ENCODE assay signal across 17 mouse cellular contexts in genomic region chr3:101396061-101396460, GRCm38 (mm10). TPM values are rescaled to one million over a fixed set of nuclear protein-coding genes. Genes with fewer than 3 reads are reported as not detected.
A peak's percentile ranks its signal among the peaks of the same experiment; 100 is the strongest.
DNase-seq lines count a peak whose midpoint lies in the region; ATAC-seq and TF ChIP-seq lines count a peak whose summit lies in the region.
"Had no signal": no experiment of that assay in that cellular context is flagged by ENCODE, and none has a peak within 500 bp of the region (broad histone marks: within the 10 kb centered on the region; RNA-seq: fewer than 3 reads in every experiment).

No protein-coding gene starts in this region.

- H3K4me3 ChIP-seq in hindbrain, embryonic 12.5 days, result no peak overlapping the region
- H3K4me3 ChIP-seq in hindbrain, embryonic 14.5 days (replicated peaks; ENCODE audit: low read length), result no peak overlapping the region
- no peak overlapping the region for H3K4me3 ChIP-seq in embryonic facial prominence, embryonic 12.5 days
- no peak overlapping the region for H3K4me3 ChIP-seq in embryonic facial prominence, embryonic 15.5 days (replicated peaks)
- H3K4me3 ChIP-seq in limb, embryonic 14.5 days (replicated peaks; ENCODE audit: low read length), result no peak overlapping the region
- H3K4me3 ChIP-seq: forebrain, embryonic 13.5 days; midbrain, embryonic 15.5 days; neural tube, embryonic 12.5 days had no signal

- no peak overlapping the region for H3K4me2 ChIP-seq in hindbrain, embryonic 12.5 days (replicated peaks)
- H3K4me2 ChIP-seq in hindbrain, embryonic 14.5 days (replicated peaks), result no peak overlapping the region
- no peak overlapping the region; the same call in 1 of the 2 replicates for H3K4me2 ChIP-seq in embryonic facial prominence, embryonic 12.5 days (replicated peaks)
- no peak overlapping the region for H3K4me2 ChIP-seq in embryonic facial prominence, embryonic 15.5 days (replicated peaks)
- no peak overlapping the region for H3K4me2 ChIP-seq in limb, embryonic 14.5 days (replicated peaks; ENCODE audit: low read depth, low read length, severe bottlenecking)
- H3K4me2 ChIP-seq: forebrain, embryonic 13.5 days; midbrain, embryonic 15.5 days had no signal

- H3K9ac ChIP-seq in hindbrain, embryonic 12.5 days, result no peak overlapping the region
- no peak overlapping the region for H3K9ac ChIP-seq in hindbrain, embryonic 14.5 days
- H3K9ac ChIP-seq in embryonic facial prominence, embryonic 12.5 days, result no peak overlapping the region
- no peak overlapping the region for H3K9ac ChIP-seq in embryonic facial prominence, embryonic 15.5 days
- H3K9ac ChIP-seq in limb, embryonic 14.5 days (ENCODE audit: low read depth, low read length, severe bottlenecking), result no peak overlapping the region
- H3K9ac ChIP-seq: forebrain, embryonic 13.5 days; midbrain, embryonic 15.5 days; neural tube, embryonic 12.5 days had no signal

- no peaks in the 10 kb centered on the region for H3K36me3 ChIP-seq in hindbrain, embryonic 12.5 days
- H3K36me3 ChIP-seq in hindbrain, embryonic 14.5 days (replicated peaks; ENCODE audit: control insufficient read depth, insufficient read depth), result no peaks in the 10 kb centered on the region
- H3K36me3 ChIP-seq in embryonic facial prominence, embryonic 12.5 days, result no peaks in the 10 kb centered on the region
- H3K36me3 ChIP-seq in embryonic facial prominence, embryonic 15.5 days, result no peaks in the 10 kb centered on the region
- H3K36me3 ChIP-seq in limb, embryonic 14.5 days (ENCODE audit: control insufficient read depth, insufficient read depth, low read length), result no peaks in the 10 kb centered on the region
- H3K36me3 ChIP-seq: midbrain, embryonic 15.5 days; neural tube, embryonic 12.5 days had no signal

- H3K27ac ChIP-seq in hindbrain, embryonic 12.5 days, result peak overlapping the region; percentile 56; the same call in 1 of the 2 replicates
- no peak overlapping the region for H3K27ac ChIP-seq in hindbrain, embryonic 14.5 days
- H3K27ac ChIP-seq in embryonic facial prominence, embryonic 12.5 days, result peak overlapping the region; percentile 98
- H3K27ac ChIP-seq in embryonic facial prominence, embryonic 15.5 days (replicated peaks), result peak overlapping the region; percentile 68
- H3K27ac ChIP-seq in limb, embryonic 14.5 days (replicated peaks; ENCODE audit: low read depth, low read length), result peak overlapping the region; percentile 95
- H3K27ac ChIP-seq: forebrain, embryonic 13.5 days; macrophage; midbrain, embryonic 15.5 days; neural tube, embryonic 12.5 days had no signal

- no peaks in the 10 kb centered on the region for H3K9me3 ChIP-seq in hindbrain, embryonic 12.5 days (replicated peaks)
- H3K9me3 ChIP-seq in hindbrain, embryonic 14.5 days (ENCODE audit: control insufficient read depth, low read length), result no peaks in the 10 kb centered on the region
- H3K9me3 ChIP-seq in embryonic facial prominence, embryonic 12.5 days, result no peaks in the 10 kb centered on the region
- H3K9me3 ChIP-seq in embryonic facial prominence, embryonic 15.5 days (replicated peaks), result no peaks in the 10 kb centered on the region
- H3K9me3 ChIP-seq in limb, embryonic 14.5 days (ENCODE audit: control insufficient read depth, low read length), result no peaks in the 10 kb centered on the region
- H3K9me3 ChIP-seq: forebrain, embryonic 13.5 days; midbrain, embryonic 15.5 days; neural tube, embryonic 12.5 days had no signal

- DNase-seq in hindbrain, embryonic 14.5 days (ENCODE audit: low spot score), result no peak
- DNase-seq in limb, embryonic 14.5 days (ENCODE audit: low spot score), result no peak
- no peak for DNase-seq in cerebellum, postnatal 4 days (ENCODE audit: low spot score in 2 of 2)
- no peak for DNase-seq in kidney, adult 9 months
- DNase-seq: adrenal gland, postnatal 25 days; cerebellum, adult 9-11 months; gastrocnemius, postnatal 25 days; heart, postnatal 4 days; kidney, adult 18-20 months; layer of hippocampus, postnatal 36 days had no signal

- TF ChIP-seq POLR2A in limb, embryonic 14.5 days (IDR thresholded peaks at IDR 0.05; ENCODE audit: borderline replicate concordance, extremely low read depth, insufficient read depth, insufficient read length), result no peak

- no peaks in the 10 kb centered on the region for H3K27me3 ChIP-seq in hindbrain, embryonic 12.5 days
- no peaks in the 10 kb centered on the region for H3K27me3 ChIP-seq in hindbrain, embryonic 14.5 days (ENCODE audit: control insufficient read depth, insufficient read depth, low read length)
- no peaks in the 10 kb centered on the region for H3K27me3 ChIP-seq in embryonic facial prominence, embryonic 12.5 days
- H3K27me3 ChIP-seq in embryonic facial prominence, embryonic 15.5 days, result no peaks in the 10 kb centered on the region
- H3K27me3 ChIP-seq in limb, embryonic 14.5 days (ENCODE audit: control insufficient read depth, insufficient read depth, low read length), result no peaks in the 10 kb centered on the region
- H3K27me3 ChIP-seq: forebrain, embryonic 13.5 days; midbrain, embryonic 15.5 days; neural tube, embryonic 12.5 days had no signal

- WGBS in hindbrain, embryonic 12.5 days, result 88% methylated on average over 3 of the region's 3 CpGs
- 91% methylated on average over 3 of the region's 3 CpGs for WGBS in hindbrain, embryonic 14.5 days
- 72% methylated on average over 3 of the region's 3 CpGs for WGBS in embryonic facial prominence, embryonic 12.5 days
- WGBS in embryonic facial prominence, embryonic 15.5 days, result 80% methylated on average over 3 of the region's 3 CpGs
- 45% methylated on average over 3 of the region's 3 CpGs for WGBS in limb, embryonic 14.5 days

- H3K4me1 ChIP-seq in hindbrain, embryonic 12.5 days, result peaks cover 75% of the 10 kb centered on the region
- H3K4me1 ChIP-seq in hindbrain, embryonic 14.5 days (replicated peaks; ENCODE audit: control insufficient read depth, insufficient read depth, low read length), result peaks cover 58% of the 10 kb centered on the region
- peaks cover 94% of the 10 kb centered on the region for H3K4me1 ChIP-seq in embryonic facial prominence, embryonic 12.5 days
- H3K4me1 ChIP-seq in embryonic facial prominence, embryonic 15.5 days, result peaks cover 93% of the 10 kb centered on the region
- H3K4me1 ChIP-seq in limb, embryonic 14.5 days (ENCODE audit: control insufficient read depth, insufficient read depth, low read length), result peaks cover 94% of the 10 kb centered on the region

- no peak for ATAC-seq in hindbrain, embryonic 12.5 days (ENCODE audit: low FRiP score)
- no peak for ATAC-seq in hindbrain, embryonic 14.5 days (ENCODE audit: low FRiP score)
- ATAC-seq in embryonic facial prominence, embryonic 12.5 days (ENCODE audit: insufficient number of reproducible peaks, insufficient read depth, low FRiP score, low TSS enrichment), result no peak
- ATAC-seq in embryonic facial prominence, embryonic 15.5 days (ENCODE audit: insufficient number of reproducible peaks, low FRiP score, low TSS enrichment, low read depth), result no peak
- no peak for ATAC-seq in limb, embryonic 14.5 days (ENCODE audit: low FRiP score, low read depth)
- ATAC-seq: forebrain, embryonic 13.5 days; midbrain, embryonic 15.5 days had no signal

RNA-seq across cellular contexts. Expression of gene Igsf3, which starts 19.2 kb away (rescaled TPM):
- 61.9 and 66.4 TPM in 2 replicates for polyA plus RNA-seq in hindbrain, embryonic 12.5 days (2016; fragmentation: Nextera tagmentation; extraction: Ambion mirVana)
- 48.8 and 51.7 TPM in 2 replicates for polyA plus RNA-seq in hindbrain, embryonic 14.5 days (2014; fragmentation: Nextera tagmentation; extraction: Ambion mirVana)
- polyA plus RNA-seq in embryonic facial prominence, embryonic 12.5 days (2016; fragmentation: Nextera tagmentation; extraction: Ambion mirVana), result 92.3 and 93.3 TPM in 2 replicates
- 76.1 and 77.2 TPM in 2 replicates for polyA plus RNA-seq in embryonic facial prominence, embryonic 15.5 days (2015; fragmentation: Nextera tagmentation; extraction: Ambion mirVana)
- polyA plus RNA-seq in limb, embryonic 14.5 days (2012; rRNA removed), result 20.4 and 27.4 TPM in 2 replicates
- 38.4 and 43.2 TPM in 2 replicates for polyA plus RNA-seq in limb, embryonic 14.5 days (2014; fragmentation: Nextera tagmentation; extraction: Ambion mirVana)
